Mouse (Mus musculus) thymus, postnatal 25 days (tissue): ENCODE measurements around the gene Ywhae.

Source experiments
- DNase-seq: peaks from one replicate; pipeline ENCODE4 v3.0.0; 2022

The Ywhae gene

DNA sequence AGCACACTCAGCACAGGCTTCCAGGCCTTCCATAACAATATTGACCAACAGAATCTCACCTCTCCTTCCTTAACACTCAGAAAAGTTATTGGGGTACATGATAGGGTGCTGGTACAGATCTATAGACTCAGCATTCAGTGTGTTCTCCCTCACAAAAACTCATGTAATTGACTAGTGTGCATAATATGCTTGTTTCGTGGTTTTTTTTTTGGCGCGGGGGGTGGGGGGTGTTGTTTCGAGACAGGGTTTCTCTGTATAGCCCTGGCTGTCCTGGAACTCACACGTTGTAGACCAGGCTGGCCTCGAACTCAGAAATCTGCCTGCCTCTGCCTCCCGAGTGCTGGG, 5.8 kb downstream of the Ywhae start:
- no peak for DNase-seq

DNA sequence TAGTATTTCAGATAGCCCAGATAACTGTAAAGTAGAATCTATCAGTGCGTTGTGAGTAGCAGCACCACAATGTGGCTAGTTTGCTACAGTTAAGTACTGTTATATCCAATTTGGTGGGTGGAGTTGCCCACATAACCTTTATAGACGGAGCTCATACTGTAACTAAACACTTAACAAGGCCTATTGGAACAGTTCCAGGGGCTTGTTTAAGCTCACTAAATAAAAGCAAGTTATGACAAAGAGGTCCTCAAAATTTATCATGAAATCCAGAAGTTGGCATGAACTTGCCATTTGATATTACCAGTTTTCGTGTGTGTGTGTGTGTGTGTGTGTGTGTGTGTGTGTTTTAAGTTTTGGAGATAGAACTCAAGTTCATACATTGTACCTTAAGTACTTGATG, 7.5 kb downstream of the Ywhae start:
- no peak for DNase-seq

DNA sequence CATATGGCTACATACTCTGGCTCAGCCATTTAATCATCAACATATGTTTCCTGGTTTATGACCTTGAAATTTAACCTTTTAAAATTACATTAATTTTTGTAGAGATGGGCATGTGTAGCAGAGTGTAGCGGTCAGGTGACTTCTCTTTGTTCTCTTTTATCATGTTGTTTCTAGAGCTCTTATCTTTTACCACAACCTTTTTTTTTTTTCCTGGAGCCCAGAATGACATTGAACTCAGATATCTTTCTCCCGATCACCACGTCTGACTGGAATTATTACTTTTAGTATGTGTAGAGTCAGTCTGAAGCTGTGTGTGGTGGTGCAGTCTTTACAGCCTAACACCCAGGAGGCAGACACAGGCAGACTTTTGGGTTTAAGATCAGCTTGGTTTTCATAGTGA, 8.9 kb downstream of the Ywhae start:
- DNase-seq: no peak

DNA sequence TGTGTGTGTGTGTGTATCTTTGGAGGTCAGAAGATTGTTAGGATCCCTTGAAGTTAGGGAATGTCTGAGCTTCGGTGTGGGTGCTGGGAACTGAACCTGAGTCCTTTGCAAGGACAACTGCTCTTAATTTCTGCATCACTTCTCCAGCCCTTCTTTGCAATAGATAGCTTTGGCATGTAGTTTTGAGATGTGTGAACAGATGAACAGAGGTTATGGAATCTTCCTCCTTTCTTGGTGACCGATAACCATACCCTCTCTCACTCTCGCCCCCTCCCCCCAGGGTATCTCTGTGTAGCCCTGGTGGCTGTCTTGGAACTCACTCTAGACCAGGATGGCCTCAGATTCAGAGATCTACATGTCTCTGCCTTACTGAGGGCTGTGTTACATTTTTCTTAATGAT, 12.1 kb downstream of the Ywhae start:
- DNase-seq: no peak

DNA sequence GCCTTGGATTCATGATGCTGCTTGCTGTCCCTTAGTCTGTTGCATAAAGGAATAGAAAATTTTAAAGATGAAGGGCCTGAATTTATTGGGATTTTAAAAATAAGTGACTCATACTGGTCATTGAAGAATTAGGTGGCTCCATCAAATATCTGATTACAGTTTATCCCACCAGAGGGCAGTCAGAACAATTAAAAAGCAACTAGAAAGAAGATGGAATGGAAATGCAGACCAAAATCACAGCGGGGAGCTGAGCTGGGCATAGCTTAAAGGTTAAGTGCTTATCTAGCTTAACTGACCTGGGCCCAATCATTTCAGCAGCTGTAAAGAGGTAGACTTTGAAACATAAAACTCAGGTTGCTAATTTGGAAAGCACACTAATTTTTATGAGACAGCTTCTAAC, 17.9 kb downstream of the Ywhae start:
- no peak for DNase-seq

DNA sequence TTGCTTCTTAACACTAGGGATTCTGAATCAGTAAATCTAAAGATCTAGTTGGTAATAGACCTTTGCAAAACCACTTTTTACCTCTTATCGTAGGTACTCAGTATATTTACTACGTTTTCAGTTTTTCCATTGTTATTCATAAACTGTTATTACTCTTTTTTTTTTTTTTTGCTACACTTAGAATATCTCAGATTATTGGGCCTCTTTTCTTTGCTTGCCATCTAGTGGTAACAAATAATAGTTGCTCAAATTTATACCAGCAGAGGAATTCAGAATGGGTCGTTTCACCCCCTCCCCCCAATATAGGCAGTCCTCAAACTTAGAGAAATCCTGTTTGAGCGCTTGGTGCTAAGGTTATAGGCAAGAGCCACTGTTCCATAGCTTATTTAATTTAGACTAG, 18.4 kb downstream of the Ywhae start:
- no peak for DNase-seq

DNA sequence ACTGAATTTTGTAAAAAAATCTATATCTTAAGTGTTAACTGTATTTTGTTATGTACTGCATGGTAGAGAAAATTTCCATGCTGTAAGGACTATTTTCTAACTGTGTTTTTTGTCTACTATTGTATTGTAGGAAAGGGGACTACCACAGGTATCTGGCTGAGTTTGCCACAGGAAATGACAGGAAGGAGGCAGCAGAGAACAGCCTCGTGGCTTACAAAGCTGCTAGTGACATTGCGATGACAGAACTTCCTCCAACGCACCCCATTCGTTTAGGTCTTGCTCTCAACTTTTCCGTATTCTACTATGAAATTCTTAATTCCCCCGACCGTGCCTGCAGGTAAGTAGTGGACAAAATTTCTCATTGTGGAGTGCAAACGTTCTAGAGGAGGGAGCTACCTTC, 24.0 kb downstream of the Ywhae start:
- peak; percentile 25 for DNase-seq

DNA sequence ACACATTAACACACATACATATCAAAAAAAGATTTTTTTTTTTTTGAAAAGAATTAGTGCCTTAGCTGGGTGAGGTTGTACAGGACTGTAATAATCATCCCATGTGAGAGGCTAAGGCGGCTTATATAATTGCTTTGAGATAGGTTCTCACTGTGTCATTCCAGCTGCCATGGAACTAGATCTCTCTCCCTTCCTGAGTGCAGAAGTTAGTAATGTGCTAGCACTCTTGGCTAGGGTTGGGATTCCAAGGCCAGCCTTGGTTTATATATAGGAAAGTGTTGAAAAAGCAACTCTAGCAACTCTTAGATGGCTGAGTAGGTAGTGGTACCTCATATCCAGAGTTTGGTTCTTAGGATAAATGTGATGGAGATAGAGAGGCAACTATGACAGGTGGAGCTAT, 25.9 kb downstream of the Ywhae start:
- DNase-seq: no peak

DNA sequence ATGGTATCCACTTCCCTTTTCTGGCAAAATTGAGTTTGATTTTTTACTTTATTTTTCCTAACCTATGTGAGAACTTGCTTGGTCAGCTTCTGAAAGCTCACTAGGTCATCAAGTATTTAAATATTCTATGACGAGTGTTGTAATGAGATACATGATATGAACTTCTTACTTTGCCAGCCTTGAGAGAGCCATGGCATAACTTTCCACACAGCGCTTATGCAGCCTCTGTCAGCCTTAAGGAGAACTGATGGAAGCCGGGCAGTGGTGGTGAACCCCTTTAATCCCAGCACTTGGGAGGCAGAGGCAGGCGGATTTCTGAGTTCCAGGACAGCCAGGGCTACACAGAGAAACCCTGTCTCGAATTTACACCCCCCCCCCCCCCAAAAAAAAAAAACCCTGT, 28.1 kb downstream of the Ywhae start:
- DNase-seq: no peak

DNA sequence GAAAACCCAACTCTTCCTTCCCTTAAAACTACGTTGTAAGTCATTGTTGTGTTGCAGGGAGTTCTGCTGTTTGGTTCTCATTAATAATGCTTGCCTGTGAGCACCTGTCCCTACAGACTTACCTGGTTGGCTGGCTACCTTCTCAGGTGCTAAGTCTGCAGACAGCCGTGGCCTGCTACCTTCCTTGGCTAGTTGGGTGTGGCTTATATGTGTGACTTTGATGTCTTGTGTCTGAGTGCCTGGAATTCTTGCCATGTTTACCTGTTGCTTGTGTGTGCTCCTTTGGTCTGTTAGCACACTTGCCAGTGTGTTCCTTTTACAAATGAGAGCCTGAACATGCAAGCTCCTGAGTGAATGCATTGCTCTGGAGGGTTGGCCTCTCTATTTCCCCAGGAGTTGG, 30.0 kb downstream of the Ywhae start:
- no peak for DNase-seq

DNA sequence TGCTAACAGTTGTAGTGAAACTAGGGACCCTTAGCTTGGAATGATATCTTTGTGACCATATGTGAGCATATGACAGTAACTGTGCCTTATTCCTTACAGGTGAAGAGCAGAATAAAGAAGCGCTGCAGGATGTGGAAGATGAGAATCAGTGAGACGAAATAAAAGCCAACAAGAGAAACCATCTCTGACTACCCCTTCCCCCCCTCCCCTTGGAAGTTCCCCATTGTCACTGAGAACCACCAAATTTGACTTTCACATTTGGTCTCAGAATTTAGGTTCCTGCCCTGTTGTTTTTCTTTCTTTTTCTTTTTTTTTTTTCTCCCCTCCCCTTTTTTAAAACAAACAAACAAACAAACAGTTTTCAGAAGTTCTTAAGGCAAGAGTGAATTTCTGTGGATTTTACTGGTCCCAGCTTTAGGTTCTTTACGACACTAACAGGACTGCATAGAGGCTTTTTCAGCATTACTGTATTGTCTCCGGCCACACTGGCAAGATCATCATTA, 31.9 kb downstream of the Ywhae start:
- no peak for DNase-seq

DNA sequence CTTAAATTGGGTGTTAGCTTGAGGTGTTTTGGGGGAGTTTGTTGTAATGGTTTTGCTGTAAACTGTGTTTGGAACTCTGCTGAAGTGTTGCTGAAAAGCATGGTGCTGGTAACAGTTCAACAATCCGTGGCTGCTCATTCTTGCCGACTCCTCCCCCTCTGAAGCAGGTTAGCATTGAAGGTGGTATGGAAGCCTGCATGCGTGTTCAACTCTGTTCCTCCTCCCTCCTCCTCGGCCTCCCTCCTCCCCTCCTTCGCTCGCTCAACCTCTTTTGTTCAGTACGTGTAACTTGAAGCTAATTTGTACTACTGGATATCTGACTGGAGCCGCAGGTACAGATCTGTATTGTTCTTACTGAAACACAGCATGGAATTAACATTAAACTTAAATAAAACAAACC, 32.5 kb downstream of the Ywhae start:
- no peak for DNase-seq

DNA sequence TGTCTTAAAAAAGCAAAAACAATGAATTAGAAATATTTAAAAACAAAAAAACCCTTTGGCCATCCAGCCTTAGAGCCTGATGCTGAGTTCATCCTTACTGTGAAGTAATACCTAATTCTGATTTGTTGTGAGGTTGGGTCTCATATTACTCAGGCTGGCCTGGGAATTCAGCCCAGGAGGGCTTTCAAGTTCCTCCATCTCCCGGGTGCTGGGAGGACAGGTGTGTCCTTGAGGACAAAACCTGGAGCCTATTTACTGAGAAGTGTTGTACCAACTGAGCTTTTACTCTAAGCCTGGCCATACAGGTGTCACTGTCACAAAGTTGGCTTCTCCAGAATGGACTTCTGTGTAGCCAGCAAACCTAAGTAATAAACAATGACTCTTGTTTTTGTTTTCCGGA, 34.3 kb downstream of the Ywhae start:
- DNase-seq: no peak

DNA sequence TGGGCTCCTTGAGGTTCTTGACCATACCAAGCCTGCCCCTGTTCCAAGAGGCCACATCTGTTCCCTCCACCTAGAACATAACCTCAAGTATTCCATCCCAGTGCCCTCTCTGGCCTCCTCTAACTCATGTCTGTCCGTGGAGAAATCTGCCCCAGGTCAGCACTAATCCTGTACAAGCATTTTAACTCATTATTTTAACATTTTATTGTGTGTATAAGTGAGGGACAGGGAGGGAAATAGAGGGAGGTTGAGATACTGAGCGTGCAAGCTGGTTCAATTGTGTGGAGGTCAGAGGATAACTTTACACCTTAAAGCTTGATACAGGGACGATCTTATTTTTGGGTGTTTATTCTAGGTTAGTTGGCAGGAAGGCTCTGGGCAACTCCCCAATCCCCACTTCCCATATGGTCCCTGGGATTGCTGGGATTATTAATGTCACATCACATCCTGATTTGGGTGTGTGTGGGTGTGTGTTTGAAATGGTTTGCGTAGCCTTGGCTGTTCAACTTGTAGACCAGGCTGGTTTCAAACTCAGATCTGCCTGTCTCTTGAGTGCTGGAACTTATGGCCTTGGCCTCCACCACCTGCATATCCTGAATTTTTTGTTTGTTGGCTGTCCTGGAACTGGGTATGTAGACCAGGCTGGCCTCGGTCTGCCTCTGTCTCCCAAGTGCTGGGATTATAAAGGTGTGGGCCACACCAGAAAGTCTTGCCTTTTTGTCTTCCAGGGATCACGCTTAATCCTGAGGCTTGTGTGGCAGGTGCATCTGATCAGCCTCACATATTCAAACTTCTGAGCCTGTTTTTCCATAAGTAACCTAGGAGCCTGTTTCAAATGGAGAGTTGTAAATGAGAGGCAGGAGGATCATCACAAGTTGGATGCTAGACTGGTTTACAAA, 35.7 kb downstream of the Ywhae start:
- DNase-seq: no peak

DNA sequence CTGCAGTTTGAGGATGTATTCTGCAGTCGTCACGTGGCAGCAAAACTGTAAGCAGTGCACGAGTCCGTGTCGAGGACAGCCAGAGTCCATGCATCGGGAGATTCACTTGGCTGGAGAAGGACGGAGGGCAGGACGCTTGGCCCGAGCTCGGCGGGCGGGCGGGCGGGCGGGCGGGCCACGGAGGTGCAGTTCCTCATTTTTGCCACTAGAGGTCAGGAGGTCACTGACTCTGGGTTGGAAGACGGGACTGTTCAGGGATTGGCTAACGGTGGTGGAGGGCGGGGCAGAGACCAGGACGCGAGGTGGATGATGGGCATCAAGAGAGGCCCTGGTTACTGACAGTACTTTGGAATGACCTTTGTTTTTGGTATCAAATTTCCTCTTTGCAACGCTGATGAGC, 36.5 kb downstream of the Ywhae start:
- DNase-seq: peak; percentile 78

DNA sequence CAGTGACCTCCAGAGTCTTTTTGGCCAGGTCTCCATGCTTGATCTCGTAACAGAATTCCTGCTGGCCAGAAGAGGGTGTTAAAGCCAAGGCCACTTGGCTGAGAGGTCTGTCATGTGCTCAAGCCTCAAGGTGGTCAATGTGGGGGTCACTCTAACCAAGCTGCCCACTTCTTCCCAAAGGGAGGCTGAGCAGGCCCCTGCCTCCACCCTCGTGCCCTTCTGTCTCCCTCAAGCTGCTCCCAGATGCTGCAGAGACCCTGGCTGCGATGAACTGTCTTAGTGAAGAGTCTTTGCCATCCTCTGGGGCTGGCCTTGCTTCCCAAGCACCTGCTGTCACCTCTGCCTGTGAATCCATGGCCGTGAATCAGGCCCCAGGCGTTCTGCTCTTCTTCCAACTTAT, 39.9 kb downstream of the Ywhae start:
- DNase-seq: no peak

DNA sequence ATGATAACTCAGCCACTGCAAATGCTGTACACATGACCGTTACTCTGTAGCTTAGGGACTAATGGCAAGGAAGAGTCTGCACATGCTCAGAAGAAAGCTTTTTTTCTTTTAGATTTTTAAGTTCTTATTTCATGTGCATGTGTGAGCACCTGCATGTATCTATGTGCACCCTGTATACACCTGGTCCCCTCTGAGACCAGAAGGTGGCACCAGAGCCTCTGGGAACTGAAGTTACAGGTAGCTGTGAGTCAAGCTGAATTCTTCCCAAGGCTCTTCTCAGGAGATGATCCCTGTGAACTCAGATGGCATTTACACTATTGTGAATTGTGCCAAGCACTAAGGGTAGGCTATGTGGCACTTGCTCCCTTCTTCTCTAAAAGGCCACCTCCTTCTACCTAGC, 43.2 kb downstream of the Ywhae start:
- no peak for DNase-seq

DNA sequence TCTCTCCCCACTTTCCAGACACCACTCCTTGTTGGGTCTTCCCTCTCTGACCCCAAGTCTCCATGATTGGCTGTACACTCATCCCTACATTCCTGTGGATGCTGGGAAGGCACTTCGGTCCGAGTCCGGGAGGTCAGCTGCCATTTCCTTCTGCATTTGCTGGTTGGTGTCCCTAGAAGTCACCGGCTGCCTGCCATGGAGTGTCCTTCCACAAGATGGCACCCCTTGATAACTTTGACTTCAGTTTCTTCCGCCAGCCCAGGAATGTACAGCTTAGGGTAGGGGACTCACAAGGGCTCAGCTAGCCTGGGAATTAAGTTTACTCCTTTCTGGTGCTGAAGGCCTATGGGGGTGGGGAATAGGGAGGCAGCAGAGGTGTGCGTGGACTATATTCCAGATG, 49.2 kb downstream of the Ywhae start:
- DNase-seq: peak; percentile 64

DNA sequence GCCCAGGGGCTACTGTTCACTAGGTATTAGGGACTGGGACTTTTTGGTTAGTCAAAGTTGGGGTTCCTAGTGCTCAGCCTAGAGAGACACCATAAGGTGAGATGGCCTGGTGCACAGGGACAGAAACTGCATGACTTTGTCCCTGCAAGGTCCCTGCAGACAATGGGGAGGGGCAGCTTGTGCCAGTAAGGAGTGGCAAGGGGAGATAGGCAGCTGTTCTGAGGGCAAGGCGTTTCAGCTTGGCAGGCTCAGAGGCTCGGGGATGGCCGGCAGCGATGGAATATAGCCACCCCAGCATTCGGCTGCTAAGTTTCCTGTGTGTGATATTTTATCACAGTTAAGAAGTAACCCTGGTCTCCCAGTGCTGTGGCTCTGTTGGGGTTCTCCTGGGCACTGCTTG, 51.1 kb downstream of the Ywhae start:
- DNase-seq: no peak

DNA sequence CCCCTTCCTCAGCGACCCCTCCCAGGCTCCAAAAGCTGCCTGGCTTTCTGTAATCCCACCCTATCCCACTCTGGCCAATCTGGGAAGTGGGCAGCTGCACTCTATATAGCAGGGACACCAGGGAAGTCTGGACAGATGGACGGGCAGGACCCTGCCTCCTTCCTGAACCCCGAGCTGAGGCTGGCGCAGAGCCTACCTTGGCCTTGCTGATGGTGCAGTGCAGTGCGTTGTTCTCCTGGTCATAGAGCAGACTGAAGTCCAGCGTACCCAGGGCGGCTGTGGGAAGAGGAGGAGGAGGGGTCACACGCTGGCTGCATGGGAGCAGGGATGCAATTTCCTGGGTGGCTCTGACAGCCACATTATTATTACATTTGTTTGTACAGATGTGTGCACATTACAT, 53.2 kb downstream of the Ywhae start:
- DNase-seq: no peak

DNA sequence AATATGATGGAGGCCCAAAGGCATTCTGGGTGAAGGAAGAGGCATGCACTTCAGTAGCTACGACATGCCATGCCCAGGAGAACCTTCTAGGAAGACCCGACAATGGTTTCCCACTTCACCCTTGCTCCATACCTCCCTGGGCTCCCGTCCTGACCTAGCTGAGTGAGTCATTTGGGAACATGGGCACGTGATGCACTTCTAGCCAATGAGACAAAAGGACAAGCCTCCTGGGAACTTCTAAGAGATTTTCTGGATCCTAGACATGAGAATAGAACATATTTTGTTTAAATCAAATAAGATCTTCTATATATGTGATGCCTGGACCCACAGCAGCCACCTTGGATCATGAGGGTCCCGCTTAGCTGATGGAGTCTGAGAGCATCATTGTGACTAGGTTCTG, 59.9 kb downstream of the Ywhae start:
- DNase-seq: no peak

DNA sequence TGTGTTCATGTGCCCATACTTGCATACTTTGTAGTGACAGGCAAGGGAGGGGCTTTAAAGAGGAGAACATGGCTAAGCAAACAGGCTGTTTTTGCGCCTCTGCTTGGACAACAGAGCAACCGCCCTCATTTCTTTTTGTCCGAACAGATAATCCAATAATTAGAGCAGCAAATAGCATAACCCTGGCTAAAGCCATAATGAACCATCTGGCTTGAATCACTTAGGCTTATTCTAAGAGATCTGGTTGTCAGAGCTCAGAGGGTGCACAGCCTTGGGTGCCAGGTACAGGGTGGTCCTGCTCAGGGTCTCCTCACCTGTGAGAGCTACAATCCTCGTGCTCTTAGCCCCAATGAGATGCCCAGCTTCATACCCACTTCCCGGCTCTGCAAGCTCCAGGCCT, 60.7 kb downstream of the Ywhae start:
- DNase-seq: no peak

DNA sequence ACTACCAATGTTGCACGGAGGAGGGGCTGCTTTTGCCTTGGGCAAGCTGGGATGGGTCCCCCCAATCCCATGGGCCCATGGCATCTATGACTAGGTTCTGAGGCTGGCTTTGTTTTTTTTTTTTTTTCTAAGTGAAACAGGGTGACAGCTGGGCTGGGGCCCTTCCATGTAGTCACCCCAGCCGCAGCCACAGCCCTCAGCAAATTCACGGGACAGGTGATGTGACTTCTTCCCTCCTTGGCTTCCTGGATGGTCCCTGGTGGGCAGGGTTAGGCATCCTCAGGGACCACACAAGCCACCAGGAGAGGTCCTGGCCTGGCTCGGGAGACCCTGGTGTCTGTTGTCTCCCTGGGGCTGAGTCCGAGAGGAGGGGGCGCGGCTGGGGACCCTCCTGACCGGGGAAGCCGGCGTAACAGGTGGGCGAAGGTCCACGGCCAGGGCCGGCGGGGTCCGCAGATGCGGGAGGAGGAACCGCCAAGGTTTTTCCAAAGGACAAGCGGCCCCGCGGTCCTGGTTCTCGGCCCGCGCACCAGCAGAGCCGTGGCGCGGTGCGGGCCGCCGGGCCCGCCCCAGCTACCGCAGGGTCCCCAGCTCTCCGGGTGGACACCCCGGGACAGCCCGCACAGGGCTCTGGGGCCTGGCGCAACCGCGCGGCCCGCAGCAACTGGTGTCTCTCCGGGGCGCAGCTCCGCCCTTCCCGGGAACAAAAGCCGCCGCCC, 62.1 kb downstream of the Ywhae start:
- DNase-seq: no peak

DNA sequence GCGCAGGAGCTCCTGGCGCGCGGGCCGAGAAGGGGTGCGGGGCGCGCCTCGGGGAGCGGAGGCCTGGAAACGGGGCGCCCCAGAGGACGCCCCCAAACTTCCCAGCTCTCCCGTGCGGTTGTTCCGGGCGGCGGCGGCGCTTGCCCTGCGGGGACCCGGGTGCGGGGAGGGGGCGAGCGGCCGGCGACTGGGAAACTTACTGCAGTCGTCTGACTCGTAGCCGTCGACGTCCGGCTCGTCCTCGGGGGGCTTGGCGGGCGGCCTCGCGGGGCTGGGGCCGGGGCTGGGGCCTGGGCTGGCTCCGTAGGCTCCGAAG, 62.6 kb downstream of the Ywhae start:
- DNase-seq: no peak

DNA sequence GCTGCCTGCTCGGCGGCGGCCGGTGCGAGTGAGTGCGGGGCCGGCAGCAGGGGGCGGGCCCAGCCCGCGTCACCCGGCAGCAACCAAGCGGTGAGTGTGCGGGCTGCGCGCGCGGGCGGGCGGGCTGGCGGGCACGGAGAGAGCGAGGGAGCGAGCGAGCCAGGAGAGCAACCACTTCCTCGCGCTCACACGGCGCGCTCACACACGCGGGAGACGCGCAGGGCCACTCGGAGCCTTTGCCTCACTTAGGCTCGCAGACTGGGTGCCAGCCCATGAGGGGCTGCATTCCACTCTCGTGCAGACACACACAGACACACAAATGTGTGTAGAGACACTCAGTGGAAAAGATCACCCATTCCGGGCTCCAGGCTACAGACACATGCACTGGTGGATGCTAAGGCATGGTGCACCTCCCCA, 63.4 kb downstream of the Ywhae start, which contains the start of gene Doc2b:
Gene Doc2b (minus strand): TSS at position 21 of the 417 bp plus-strand sequence.
- DNase-seq: no peak
